Mouse (Mus musculus) embryonic facial prominence, embryonic 13.5 days (tissue): Measurements from ENCODE around the gene Gm28729. TPM values are rescaled to one million over a fixed set of nuclear protein-coding genes. Genes with fewer than 3 reads are reported as not detected.
A peak's percentile ranks its signal among the peaks of the same experiment; 100 is the strongest.
"Not testable (repeated sequence)": the region's sequence is repeated elsewhere in the genome, so short reads cannot be mapped to it uniquely, and the experiment has no call there.

Experiments used
- ATAC-seq: fragments of 200-750 bp; cut with Nextera tagmentation; 2 replicates; pipeline ENCODE4 v1.8.0; 2017; ENCODE audit warnings: low read depth; ENCODE audit not compliant: insufficient number of reproducible peaks, insufficient read depth, low FRiP score, low TSS enrichment
- H3K27ac ChIP-seq: fragments of 300-500 bp; sonication (generic); 2 replicates; pipeline ENCODE4 v1.5.1; 2015; ENCODE audit warnings: moderate library complexity, mild to moderate bottlenecking, inconsistent platforms
- H3K27me3 ChIP-seq: fragments of 300-500 bp; sonication (generic); 2 replicates; pipeline ENCODE4 v1.6.1; 2015; ENCODE audit warnings: mild to moderate bottlenecking, inconsistent platforms
- H3K36me3 ChIP-seq: fragments of 300-500 bp; sonication (generic); 2 replicates; pipeline ENCODE4 v1.6.1; 2015; ENCODE audit warnings: mild to moderate bottlenecking, inconsistent platforms
- H3K4me1 ChIP-seq: fragments of 300-500 bp; sonication (generic); 2 replicates; pipeline ENCODE4 v1.6.1; 2015; ENCODE audit warnings: inconsistent platforms
- H3K4me2 ChIP-seq: fragments of 300-500 bp; sonication (generic); 2 replicates; pipeline ENCODE4 v1.6.1; 2015; ENCODE audit warnings: moderate library complexity, mild to moderate bottlenecking, inconsistent platforms
- H3K4me3 ChIP-seq: fragments of 300-500 bp; sonication (generic); 2 replicates; pipeline ENCODE4 v1.5.1; 2015; ENCODE audit warnings: mild to moderate bottlenecking, inconsistent platforms
- H3K9ac ChIP-seq: fragments of 300-500 bp; sonication (generic); 2 replicates; pipeline ENCODE4 v1.6.1; 2015; ENCODE audit warnings: mild to moderate bottlenecking, inconsistent platforms
- H3K9me3 ChIP-seq: fragments of 300-500 bp; sonication (generic); 2 replicates; pipeline ENCODE4 v1.6.1; 2016; ENCODE audit warnings: inconsistent platforms
- WGBS: fragments of 180-500 bp; shearing (Covaris S2); methylation state at CpG from one replicate; pipeline ENCODE4 v1.1.7; 2015; ENCODE audit warnings: mixed read lengths; 5-methylcytosine and 5-hydroxymethylcytosine counted together
- polyA plus RNA-seq: library from polyadenylated mRNA; unstranded; fragments of >200 nt; fragmentation: Nextera tagmentation; extraction: Ambion mirVana; gene quantifications from 2 replicates; pipeline ENCODE4 v1.2.1, GENCODE M21; 2015

Gene Gm28729
- polyA plus RNA-seq, 1 experiment from 2014 or later, result not detected

DNA sequence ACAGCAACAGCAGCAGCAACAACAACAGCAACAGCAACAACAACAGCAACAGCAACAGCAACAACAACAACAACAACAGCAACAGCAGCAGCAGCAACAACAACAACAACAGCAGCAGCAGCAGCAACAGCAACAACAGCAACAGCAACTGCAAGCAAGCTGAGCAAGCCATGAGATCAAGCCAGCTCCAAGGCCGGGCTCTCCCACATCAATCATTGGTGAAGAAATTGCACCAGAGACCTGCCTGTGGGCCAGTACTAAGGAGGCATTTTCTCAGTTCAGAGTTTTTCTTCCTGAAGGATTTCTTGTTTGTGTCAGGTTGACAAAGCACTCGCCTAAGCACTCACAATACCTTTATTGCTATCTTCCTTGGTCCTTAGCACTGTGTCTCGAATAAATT lies 8.3 kb downstream of the Gm28729 start:
- no peak overlapping the region for H3K9ac ChIP-seq
- H3K4me3 ChIP-seq, result no peak overlapping the region
- WGBS, result 70% methylated on average over 3 of the region's 3 CpGs
- H3K27ac ChIP-seq, result no peak overlapping the region
- no peaks in the 10 kb centered on the region for H3K9me3 ChIP-seq
- 0 out of 2 replicates have a peak, but pooled peaks cover 3% of the 10 kb centered on the region for H3K4me1 ChIP-seq
- H3K36me3 ChIP-seq, result no peaks in the 10 kb centered on the region
- no peak overlapping the region for H3K4me2 ChIP-seq
- no peaks in the 10 kb centered on the region for H3K27me3 ChIP-seq
- ATAC-seq, result no peak

DNA sequence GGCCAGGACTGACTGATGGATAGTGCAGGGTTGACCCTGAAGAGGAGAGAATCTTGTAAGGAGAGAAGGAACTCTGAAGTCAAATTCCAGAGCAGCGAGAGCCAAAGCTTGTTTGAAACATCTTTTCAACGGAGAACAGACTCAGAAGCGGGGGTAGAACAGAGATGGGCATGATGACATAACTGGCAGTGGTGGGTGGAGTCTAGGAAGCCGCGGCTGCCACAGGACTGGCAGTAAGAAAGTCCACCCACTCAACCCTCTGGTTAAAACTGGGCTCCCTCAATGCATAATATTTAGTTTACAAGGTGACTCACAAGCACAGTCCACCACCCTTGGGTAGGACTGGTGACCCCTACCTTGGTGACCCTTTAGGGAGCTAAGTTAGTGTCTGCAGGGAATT lies 9.3 kb downstream of the Gm28729 start:
- Histone ChIP-seq H3K9ac (no peak overlapping the region), H3K27ac (no peak overlapping the region), H3K4me2 (no peak overlapping the region), H3K36me3 (no peaks in the 10 kb centered on the region), H3K4me1 (0 out of 2 replicates have a peak, but pooled peaks cover 3% of the 10 kb centered on the region), H3K27me3 (no peaks in the 10 kb centered on the region), H3K4me3 (no peak overlapping the region), H3K9me3 (no peaks in the 10 kb centered on the region)
- no peak for ATAC-seq
- 90% methylated on average over 5 of the region's 5 CpGs for WGBS

DNA sequence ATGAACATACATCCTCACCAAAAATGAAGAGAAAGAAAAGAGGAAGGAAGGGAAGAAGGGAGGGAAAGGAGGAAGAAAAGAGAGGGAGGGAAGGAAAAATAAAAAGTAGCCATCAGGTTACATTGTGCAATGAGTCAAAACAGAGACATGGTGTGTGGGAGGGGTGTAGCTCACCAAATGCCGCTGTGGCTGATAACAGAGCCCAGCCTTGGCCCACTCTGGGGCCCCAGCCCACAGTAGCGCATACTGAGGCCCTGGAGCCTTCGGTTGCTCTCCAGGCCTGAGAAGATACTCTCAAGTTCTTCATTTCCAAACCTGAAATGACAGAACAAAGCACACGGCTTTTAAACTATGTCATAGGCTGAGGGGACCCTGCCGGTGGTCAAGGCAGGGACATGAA lies 10.8 kb downstream of the Gm28729 start:
- H3K9me3 ChIP-seq, result no peaks in the 10 kb centered on the region
- no peak overlapping the region for H3K4me2 ChIP-seq

GRCm38 (mm10) chr9:96506011-96506498 lies 19.0 kb downstream of the Gm28729 start:
- Histone ChIP-seq H3K9ac (no peak overlapping the region; the same call in 1 of the 2 replicates), H3K9me3 (no peaks in the 10 kb centered on the region), H3K27me3 (no peaks in the 10 kb centered on the region), H3K36me3 (no peaks in the 10 kb centered on the region), H3K4me3 (no peak overlapping the region), H3K4me2 (peak overlapping the region; percentile 26; the same call in 1 of the 2 replicates), H3K4me1 (peaks cover 22% of the 10 kb centered on the region), H3K27ac (peak overlapping the region; percentile 44)
- WGBS, result 34% methylated on average over 10 of the region's 10 CpGs
- peak; percentile 48; the same call in 1 of the 2 replicates for ATAC-seq

More for the DNA sequence above, 10.8 kb downstream of the Gm28729 start:
- WGBS, result 73% methylated on average over 5 of the region's 5 CpGs
- Histone ChIP-seq H3K36me3 (no peaks in the 10 kb centered on the region), H3K4me1 (0 out of 2 replicates have a peak, but pooled peaks cover 3% of the 10 kb centered on the region), H3K27me3 (no peaks in the 10 kb centered on the region), H3K27ac (no peak overlapping the region), H3K4me3 (no peak overlapping the region), H3K9ac (no peak overlapping the region)
- no peak for ATAC-seq

GRCm38 (mm10) chr9:96505156-96505555 lies 19.9 kb downstream of the Gm28729 start:
- Histone ChIP-seq H3K9ac (no peak overlapping the region), H3K4me2 (no peak overlapping the region), H3K4me1 (peaks cover 22% of the 10 kb centered on the region), H3K4me3 (no peak overlapping the region), H3K36me3 (no peaks in the 10 kb centered on the region), H3K9me3 (no peaks in the 10 kb centered on the region), H3K27me3 (no peaks in the 10 kb centered on the region), H3K27ac (peak overlapping the region; percentile 44; the same call in 1 of the 2 replicates)
- 91% methylated on average over 4 of the region's 4 CpGs for WGBS
- ATAC-seq, result no peak

- Histone ChIP-seq H3K4me2 (no peak overlapping the region), H3K4me1 (peaks cover 22% of the 10 kb centered on the region), H3K9ac (no peak overlapping the region), H3K27me3 (no peaks in the 10 kb centered on the region), H3K27ac (no peak overlapping the region), H3K4me3 (no peak overlapping the region), H3K36me3 (no peaks in the 10 kb centered on the region), H3K9me3 (no peaks in the 10 kb centered on the region)
- 63% methylated on average over 17 of the region's 17 CpGs for WGBS
- no peak for ATAC-seq
Observed at GRCm38 (mm10) chr9:96504116-96504895, 20.8 kb downstream of the Gm28729 start.

DNA sequence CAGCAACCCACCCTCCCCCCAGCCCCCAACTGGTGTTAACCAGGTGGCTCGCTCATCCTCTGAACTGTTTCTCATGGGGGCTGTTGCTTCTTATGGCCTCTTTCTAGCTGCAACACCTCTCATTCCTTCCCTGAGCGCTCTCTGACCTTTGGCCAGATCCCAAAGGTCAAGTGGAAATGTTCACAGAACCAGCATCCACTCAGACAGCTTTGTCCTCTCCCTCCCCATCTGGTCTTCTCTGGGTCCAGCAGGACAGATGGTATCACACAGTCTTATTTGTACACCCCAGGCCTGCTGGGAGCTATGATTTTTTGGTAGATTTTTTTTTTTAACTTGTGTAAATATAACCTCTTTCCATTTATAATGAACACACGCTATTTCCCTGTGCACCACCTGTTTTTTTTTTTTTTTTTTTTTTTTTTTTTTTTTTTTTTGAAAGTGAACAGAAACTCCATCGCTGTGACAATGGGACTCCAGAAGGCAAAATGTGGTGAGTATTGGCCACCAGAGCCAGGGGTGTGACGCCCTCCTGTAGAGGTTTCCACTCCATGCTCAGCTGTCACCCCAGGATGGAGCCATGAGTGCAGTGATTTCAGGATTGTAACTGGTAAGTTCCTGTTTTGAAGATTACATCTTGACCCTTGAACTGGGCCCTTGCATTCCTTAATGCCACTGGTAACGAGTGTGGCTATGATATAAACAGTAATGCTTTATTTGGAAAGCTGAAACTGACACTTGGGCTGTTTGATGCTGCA lies 22.0 kb downstream of the Gm28729 start:
- H3K36me3 ChIP-seq, result no peaks in the 10 kb centered on the region

DNA sequence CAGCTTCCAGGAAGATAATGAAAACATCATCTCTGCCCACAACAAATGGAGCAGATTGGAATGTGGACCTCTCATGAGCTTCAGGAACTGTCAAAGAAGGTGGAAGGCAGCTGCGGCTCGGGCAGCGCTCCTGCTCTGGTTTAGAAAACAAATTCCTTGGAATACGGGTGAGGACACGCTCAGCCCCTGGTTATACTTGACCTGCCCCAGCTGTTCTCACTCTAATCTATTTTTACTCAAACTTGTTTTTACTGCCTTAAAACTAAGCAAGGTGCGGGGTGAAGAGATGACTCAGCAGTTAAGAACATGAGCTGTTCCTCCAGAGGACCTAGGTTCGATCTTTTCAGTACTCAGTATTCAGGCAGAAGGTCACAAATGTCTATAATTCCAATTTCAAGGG lies 23.8 kb downstream of the Gm28729 start:
- Histone ChIP-seq H3K27me3 (no peaks in the 10 kb centered on the region), H3K4me1 (peaks cover 20% of the 10 kb centered on the region)

More for the DNA sequence above, 22.0 kb downstream of the Gm28729 start:
- Histone ChIP-seq H3K4me1 (peaks cover 22% of the 10 kb centered on the region), H3K27me3 (no peaks in the 10 kb centered on the region), H3K9me3 (no peaks in the 10 kb centered on the region), H3K4me3 (no peak overlapping the region), H3K4me2 (no peak overlapping the region), H3K9ac (no peak overlapping the region), H3K27ac (no peak overlapping the region)
- 76% methylated on average over 6 of the region's 6 CpGs for WGBS
- no peak for ATAC-seq

DNA sequence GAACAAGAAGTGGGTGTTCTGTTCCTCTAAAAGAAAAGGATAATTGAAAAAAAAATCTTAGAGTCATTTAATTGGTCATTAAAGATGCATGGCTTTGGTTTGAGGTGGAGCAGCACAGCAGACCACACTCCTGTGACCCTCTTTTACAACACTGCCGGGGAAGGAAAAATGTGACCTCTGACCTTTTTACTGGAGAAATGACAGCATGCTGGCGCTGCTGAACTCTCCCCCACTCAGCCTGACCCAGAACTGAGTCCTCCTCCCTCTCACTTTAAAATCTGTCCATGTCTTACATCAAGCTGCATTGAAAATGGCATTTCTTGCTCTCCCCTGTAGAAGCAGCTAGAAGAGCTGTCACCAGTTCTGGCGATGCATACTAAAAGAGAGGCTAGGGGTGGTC lies 31.9 kb downstream of the Gm28729 start:
- Histone ChIP-seq H3K36me3 (no peaks in the 10 kb centered on the region), H3K9ac (no peak overlapping the region), H3K4me3 (no peak overlapping the region), H3K27me3 (no peaks in the 10 kb centered on the region), H3K9me3 (no peaks in the 10 kb centered on the region), H3K27ac (no peak overlapping the region), H3K4me1 (no peaks in the 10 kb centered on the region), H3K4me2 (no peak overlapping the region)
- WGBS, result 26% methylated on average over 3 of the region's 3 CpGs
- ATAC-seq, result no peak

More for the DNA sequence above, 23.8 kb downstream of the Gm28729 start:
- H3K9me3 ChIP-seq, result no peaks in the 10 kb centered on the region
- no peak overlapping the region for H3K27ac ChIP-seq
- ATAC-seq, result no peak
- H3K36me3 ChIP-seq, result no peaks in the 10 kb centered on the region
- WGBS, result 59% methylated on average over 7 of the region's 7 CpGs
- no peak overlapping the region for H3K4me2 ChIP-seq
- H3K4me3 ChIP-seq, result no peak overlapping the region
- H3K9ac ChIP-seq, result no peak overlapping the region

DNA sequence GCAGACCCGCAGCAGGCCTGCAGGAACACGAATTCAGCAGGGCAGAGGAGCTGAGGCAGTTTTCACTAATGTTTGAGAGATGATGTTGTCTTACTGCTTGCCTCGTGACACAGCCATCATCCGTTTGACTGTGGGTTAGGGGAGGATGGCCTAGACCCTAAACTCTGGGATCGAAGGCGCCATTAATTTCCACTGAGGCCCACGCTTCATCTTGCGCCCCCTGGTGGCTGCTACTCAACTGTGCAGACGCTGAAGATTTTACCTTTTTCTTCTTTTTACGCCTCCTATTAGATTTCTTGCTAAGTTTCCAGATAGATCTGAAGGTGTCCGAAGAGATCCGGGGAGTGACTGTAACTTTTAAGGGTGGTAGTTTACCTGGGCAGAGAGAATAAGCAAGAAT lies 33.3 kb downstream of the Gm28729 start:
- no peak for ATAC-seq
- 35% methylated on average over 12 of the region's 12 CpGs for WGBS
- Histone ChIP-seq H3K27me3 (no peaks in the 10 kb centered on the region), H3K27ac (no peak overlapping the region), H3K4me2 (0 out of 2 replicates have a peak overlapping the region, but pooled peaks have one; percentile 16), H3K9ac (no peak overlapping the region), H3K4me1 (no peaks in the 10 kb centered on the region), H3K36me3 (no peaks in the 10 kb centered on the region), H3K9me3 (no peaks in the 10 kb centered on the region), H3K4me3 (no peak overlapping the region)

GRCm38 (mm10) chr9:96487869-96488268 lies 37.2 kb downstream of the Gm28729 start:
- not testable (repeated sequence) for H3K36me3 ChIP-seq, H3K9ac ChIP-seq, ATAC-seq, H3K4me3 ChIP-seq, H3K4me1 ChIP-seq, H3K27ac ChIP-seq, H3K27me3 ChIP-seq, H3K4me2 ChIP-seq, H3K9me3 ChIP-seq
- WGBS, result 93% methylated on average over 5 of the region's 5 CpGs
